Mouse (Mus musculus) heart, postnatal 14 days (tissue): ENCODE results near the gene Olfr1161. TPM values are rescaled to one million over a fixed set of nuclear protein-coding genes. Genes with fewer than 3 reads are reported as not detected.
"Not testable (repeated sequence)": the region's sequence is repeated elsewhere in the genome, so short reads cannot be mapped to it uniquely, and the experiment has no call there.

Experiments used
- DNase-seq, 2 experiments: peaks; one replicate each; pipeline ENCODE4 v3.0.0; 2021 to 2022
- intact Hi-C: fragments of 180-260 bp; cut with DNase I; formaldehyde crosslinking; loops from one replicate; pipeline ENCODE4 v1.15.1; 2025
- long read RNA-seq, 2 experiments: library from polyadenylated mRNA; stranded (forward); transcript quantifications; one replicate each; pipeline ENCODE4 v2.0.0; 2021
- total RNA-seq, 2 experiments: library from RNA; stranded (reverse); gene quantifications; 2 replicates each; pipeline ENCODE4 v1.2.3; 2021

The Olfr1161 gene
- total RNA-seq, result not detected
- long read RNA-seq, experiment 1, result 0 reads
- long read RNA-seq, experiment 2, result 0 reads

GRCm38 (mm10) chr2:88022474-88022873, at the start of gene Olfr1161:
Olfr1161 (plus strand) TSS chr2:88022774.
- DNase-seq, intact Hi-C loops: not testable (repeated sequence)

GRCm38 (mm10) chr2:87974563-87974962, 48.0 kb upstream of the Olfr1161 start, which contains the start of gene Olfr74:
Olfr74 (minus strand) TSS chr2:87974663.
- intact Hi-C loops, result no loop called here
- DNase-seq, result no peak

- intact Hi-C loops, result no loop called here
- DNase-seq, result no peak
Measured at GRCm38 (mm10) chr2:87989813-87990212, 32.8 kb upstream of the Olfr1161 start, which contains the start of gene Olfr1158. Olfr1158 (plus strand) TSS chr2:87990113.

- intact Hi-C loops, result no loop called here
- no peak for DNase-seq
Measured at GRCm38 (mm10) chr2:88007515-88008318, 14.9 kb upstream of the Olfr1161 start, which contains the start of gene Olfr1160. Olfr1160 (minus strand) TSS chr2:88008268.

- DNase-seq, result no peak
- intact Hi-C loops, result no loop called here
Measured at GRCm38 (mm10) chr2:88037599-88037998, 15.0 kb downstream of the Olfr1161 start, which contains the start of gene Olfr73. Olfr73 (minus strand) TSS chr2:88037699.

GRCm38 (mm10) chr2:88051029-88051428, 28.5 kb downstream of the Olfr1161 start, which contains the start of gene Olfr1162:
Olfr1162 (minus strand) TSS chr2:88051129.
- intact Hi-C loops, result no loop called here

GRCm38 (mm10) chr2:88063587-88063986, 41.0 kb downstream of the Olfr1161 start:
- intact Hi-C loops, result no loop called here
- no peak for DNase-seq

More at GRCm38 (mm10) chr2:88051029-88051428, 28.5 kb downstream of the Olfr1161 start, which contains the start of gene Olfr1162:
- DNase-seq, result no peak

- intact Hi-C loops, result no loop called here
- no peak for DNase-seq
Measured at GRCm38 (mm10) chr2:88071730-88072129, 49.2 kb downstream of the Olfr1161 start, which contains the start of gene Olfr1163. Olfr1163 (minus strand) TSS chr2:88071830.

Other genes starting within 250 kb of the Olfr1161 start
- gene Olfr152, start 243.3 kb upstream of the Olfr1161 start, total RNA-seq, result not detected
- not detected for gene Olfr1143, start 222.2 kb upstream of the Olfr1161 start, total RNA-seq
- not detected for gene Olfr1145, start 213.0 kb upstream of the Olfr1161 start, total RNA-seq
- not detected for gene Olfr1148, start 192.2 kb upstream of the Olfr1161 start, total RNA-seq
- not detected for gene Olfr1150-ps1, start 178.8 kb upstream of the Olfr1161 start, total RNA-seq
- gene Olfr1151, start 166.9 kb upstream of the Olfr1161 start, total RNA-seq, result not detected
- gene Olfr1152, start 156.3 kb upstream of the Olfr1161 start, total RNA-seq, result not detected
- not detected for gene Olfr1153, start 127.8 kb upstream of the Olfr1161 start, total RNA-seq
- not detected for gene Olfr1154, start 117.6 kb upstream of the Olfr1161 start, total RNA-seq
- gene Olfr1155, start 77.6 kb upstream of the Olfr1161 start, total RNA-seq, result not detected
- not detected for gene Olfr1156, start 69.7 kb upstream of the Olfr1161 start, total RNA-seq
- not detected for gene Olfr1157, start 54.5 kb upstream of the Olfr1161 start, total RNA-seq
- not detected for gene Olfr74, start 48.1 kb upstream of the Olfr1161 start, total RNA-seq
- not detected for gene Olfr1158, start 32.7 kb upstream of the Olfr1161 start, total RNA-seq
- not detected for gene Olfr1160, start 14.5 kb upstream of the Olfr1161 start, total RNA-seq
- not detected for gene Olfr73, start 14.9 kb downstream of the Olfr1161 start, total RNA-seq
- not detected for gene Olfr1162, start 28.4 kb downstream of the Olfr1161 start, total RNA-seq
- gene Olfr1163, start 49.1 kb downstream of the Olfr1161 start, total RNA-seq, result not detected
- gene Olfr1164, start 71.2 kb downstream of the Olfr1161 start, total RNA-seq, result not detected
- gene Olfr1166, start 105.5 kb downstream of the Olfr1161 start, total RNA-seq, result not detected
- gene Olfr1167, start 132.4 kb downstream of the Olfr1161 start, total RNA-seq, result not detected
- gene Olfr1168, start 159.1 kb downstream of the Olfr1161 start, total RNA-seq, result not detected
- not detected for gene Olfr1170, start 205.6 kb downstream of the Olfr1161 start, total RNA-seq